Mouse (Mus musculus): ENCODE measurements around the gene Klc3. TPM values are rescaled to one million over a fixed set of nuclear protein-coding genes. Genes with fewer than 3 reads are reported as not detected.
A peak's percentile ranks its signal among the peaks of the same experiment; 100 is the strongest.

The Klc3 gene
- polyA plus RNA-seq, 1 experiment = 2.3 TPM

DNA sequence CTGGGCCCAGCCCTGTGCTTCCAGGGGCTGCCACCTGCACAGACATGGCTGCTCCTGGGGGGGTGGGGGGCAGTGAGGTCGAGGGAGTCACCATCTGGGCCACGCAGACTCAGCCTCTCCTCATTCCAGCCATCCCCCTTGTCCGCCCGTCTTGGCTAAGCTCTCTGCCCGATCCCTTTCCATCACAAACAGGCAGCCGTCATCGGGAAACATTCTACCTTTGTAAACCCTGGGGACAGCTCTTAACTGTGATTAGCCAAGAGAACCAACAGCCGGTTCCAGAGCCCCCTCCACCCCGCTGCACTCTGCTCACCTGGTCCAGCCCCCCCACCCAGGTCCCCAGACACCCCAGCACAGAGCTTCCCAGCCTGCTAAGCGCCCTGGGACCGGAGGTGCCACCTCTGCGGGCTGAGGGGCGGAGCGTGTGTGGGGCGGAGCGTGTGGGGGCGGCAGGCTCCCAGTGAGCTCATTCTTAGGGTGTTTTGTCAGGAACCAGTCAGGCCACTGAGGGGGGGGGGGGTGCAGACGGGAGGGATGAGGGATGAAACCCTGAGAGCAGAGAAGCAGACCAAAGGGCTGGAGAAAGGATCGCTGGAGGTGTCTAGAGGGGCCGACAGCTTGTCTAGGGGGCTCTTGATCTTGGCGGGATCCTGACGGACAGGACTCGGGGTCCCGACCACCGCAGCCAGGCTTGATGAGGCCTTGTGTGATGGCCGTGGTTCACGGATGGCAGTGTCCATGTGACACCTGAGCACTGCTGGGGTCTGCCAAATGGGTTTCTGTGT lies 4.2 kb downstream of the Klc3 start:
- peak overlapping the region; percentile 16; the same call in 1 of the 2 replicates for H3K4me3 ChIP-seq (ENCODE audit: extremely low read depth, insufficient read depth, insufficient read length)
- peaks cover 13% of the 10 kb centered on the region for H3K4me1 ChIP-seq (ENCODE audit: control insufficient read depth, insufficient read depth, insufficient read length)
- peaks cover 7% of the 10 kb centered on the region for H3K36me3 ChIP-seq (ENCODE audit: control insufficient read depth, insufficient read depth, low read length)
- peak in 1 of 2 experiments; percentile 28 for DNase-seq (ENCODE audit: low read depth in 1 of 2, low spot score in 2 of 2)
- 12% methylated on average over 26 of the region's 27 CpGs for WGBS
- no peak overlapping the region for H3K27ac ChIP-seq (ENCODE audit: insufficient read depth, low read length)
- H3K27me3 ChIP-seq (ENCODE audit: control insufficient read depth, insufficient read depth, low read length) = peaks cover 8% of the 10 kb centered on the region
- TF ChIP-seq POLR2A (IDR thresholded peaks at IDR 0.05; ENCODE audit: low read depth, low read length) = no peak
- TF ChIP-seq CTCF (IDR thresholded peaks at IDR 0.05; ENCODE audit: extremely low read depth, insufficient read depth, insufficient read length, insufficient replicate concordance) = no peak

DNA sequence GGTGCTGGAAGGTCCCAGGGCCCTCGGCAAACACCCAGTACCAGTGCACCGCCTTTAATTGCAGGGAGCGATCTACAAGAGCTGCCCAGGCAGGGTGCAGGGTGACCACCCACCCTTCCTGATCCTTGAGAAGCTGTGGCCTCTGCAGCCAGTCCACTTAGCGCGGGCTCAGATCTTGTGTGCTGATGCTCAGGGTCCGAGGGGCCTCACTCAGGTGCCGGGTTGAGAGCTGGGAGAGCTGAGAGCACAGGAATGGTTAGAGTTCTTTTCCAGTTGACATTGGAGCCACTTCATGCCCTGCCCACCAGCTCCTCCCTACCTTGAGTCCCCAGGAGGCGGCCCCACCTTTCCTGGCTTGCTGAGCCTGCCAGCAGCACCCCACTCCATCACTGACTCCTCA lies 9.4 kb downstream of the Klc3 start:
- TF ChIP-seq POLR2A (IDR thresholded peaks at IDR 0.05; ENCODE audit: low read depth, low read length) (no peak), CTCF (IDR thresholded peaks at IDR 0.05; ENCODE audit: extremely low read depth, insufficient read depth, insufficient read length, insufficient replicate concordance) (no peak)
- DNase-seq (ENCODE audit: low read depth in 1 of 2, low spot score in 2 of 2) = no peak
- Histone ChIP-seq H3K27ac (ENCODE audit: insufficient read depth, low read length) (no peak overlapping the region), H3K4me1 (ENCODE audit: control insufficient read depth, insufficient read depth, insufficient read length) (no peaks in the 10 kb centered on the region), H3K36me3 (ENCODE audit: control insufficient read depth, insufficient read depth, low read length) (peaks cover 46% of the 10 kb centered on the region), H3K27me3 (ENCODE audit: control insufficient read depth, insufficient read depth, low read length) (no peaks in the 10 kb centered on the region), H3K4me3 (ENCODE audit: extremely low read depth, insufficient read depth, insufficient read length) (no peak overlapping the region)
- 91% methylated on average over 8 of the region's 8 CpGs for WGBS

DNA sequence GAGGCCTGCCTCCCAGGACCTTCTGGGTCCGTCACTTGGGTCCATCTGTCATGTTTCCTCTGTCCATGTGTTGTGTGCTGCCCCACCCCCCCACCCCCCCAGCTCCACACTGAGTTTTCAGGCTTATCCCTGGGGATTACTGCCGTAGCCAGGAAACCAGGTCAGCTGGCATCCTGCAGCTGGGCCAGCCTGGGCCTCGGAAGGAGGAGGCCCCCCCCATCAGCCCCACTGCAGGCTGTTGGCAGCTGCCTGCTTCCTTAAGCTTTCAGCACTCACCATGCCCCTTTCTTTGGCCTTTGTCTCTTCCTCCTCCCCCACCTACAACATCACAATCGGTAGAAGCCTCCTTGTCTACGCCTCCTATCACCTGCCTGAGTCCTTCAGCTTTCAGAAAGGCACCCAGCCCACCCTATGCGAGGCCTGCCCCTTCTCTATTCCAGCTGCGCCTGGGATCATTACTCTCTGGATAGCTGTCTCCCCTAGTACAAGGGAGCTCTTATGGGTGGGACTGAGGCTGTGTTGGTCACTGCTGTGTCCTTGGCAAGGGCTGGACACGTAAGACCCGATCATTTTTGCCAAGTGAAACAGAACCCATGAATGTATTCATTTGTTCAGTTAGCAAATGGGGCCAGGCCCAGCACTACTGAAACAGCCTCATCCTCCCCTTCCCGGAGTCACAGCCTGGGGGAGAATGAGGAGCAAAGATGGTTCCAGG lies 15.0 kb downstream of the Klc3 start:
- peaks cover 56% of the 10 kb centered on the region for H3K36me3 ChIP-seq (ENCODE audit: control insufficient read depth, insufficient read depth, low read length)

DNA sequence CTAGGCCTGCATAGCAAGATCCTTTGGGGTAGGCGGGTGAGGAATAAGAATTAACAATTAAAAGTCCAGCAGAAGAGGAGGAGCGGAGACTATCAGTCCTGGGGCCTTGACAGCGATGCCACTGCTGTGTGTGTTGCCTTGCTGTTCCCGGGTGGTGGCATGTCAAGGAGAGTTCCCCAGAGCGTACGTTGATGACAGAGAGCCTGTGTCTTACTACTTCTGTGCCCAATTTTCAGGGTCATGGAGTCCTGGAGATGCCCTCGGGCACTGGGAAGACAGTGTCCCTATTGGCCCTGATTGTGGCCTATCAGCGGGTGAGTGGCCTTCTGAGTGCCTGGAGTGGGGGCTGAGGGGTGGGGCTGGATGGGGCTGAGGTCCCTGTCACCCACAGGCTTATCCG lies 20.2 kb downstream of the Klc3 start:
- 94% methylated on average over 9 of the region's 9 CpGs for WGBS
- Histone ChIP-seq H3K27ac (ENCODE audit: insufficient read depth, low read length) (no peak overlapping the region), H3K4me1 (ENCODE audit: control insufficient read depth, insufficient read depth, insufficient read length) (no peaks in the 10 kb centered on the region), H3K27me3 (ENCODE audit: control insufficient read depth, insufficient read depth, low read length) (no peaks in the 10 kb centered on the region), H3K36me3 (ENCODE audit: control insufficient read depth, insufficient read depth, low read length) (peaks cover 21% of the 10 kb centered on the region), H3K4me3 (ENCODE audit: extremely low read depth, insufficient read depth, insufficient read length) (no peak overlapping the region)
- no peak for DNase-seq (ENCODE audit: low read depth in 1 of 2, low spot score in 2 of 2)
- TF ChIP-seq POLR2A (IDR thresholded peaks at IDR 0.05; ENCODE audit: low read depth, low read length) (no peak), CTCF (IDR thresholded peaks at IDR 0.05; ENCODE audit: extremely low read depth, insufficient read depth, insufficient read length, insufficient replicate concordance) (no peak)

More for the DNA sequence above, 15.0 kb downstream of the Klc3 start:
- Histone ChIP-seq H3K27ac (ENCODE audit: insufficient read depth, low read length) (no peak overlapping the region), H3K4me3 (ENCODE audit: extremely low read depth, insufficient read depth, insufficient read length) (no peak overlapping the region), H3K4me1 (ENCODE audit: control insufficient read depth, insufficient read depth, insufficient read length) (no peaks in the 10 kb centered on the region), H3K27me3 (ENCODE audit: control insufficient read depth, insufficient read depth, low read length) (no peaks in the 10 kb centered on the region)
- TF ChIP-seq CTCF (IDR thresholded peaks at IDR 0.05; ENCODE audit: extremely low read depth, insufficient read depth, insufficient read length, insufficient replicate concordance) = no peak
- TF ChIP-seq POLR2A (IDR thresholded peaks at IDR 0.05; ENCODE audit: low read depth, low read length) = no peak
- WGBS = 77% methylated on average over 10 of the region's 10 CpGs
- DNase-seq (ENCODE audit: low read depth in 1 of 2, low spot score in 2 of 2) = no peak

DNA sequence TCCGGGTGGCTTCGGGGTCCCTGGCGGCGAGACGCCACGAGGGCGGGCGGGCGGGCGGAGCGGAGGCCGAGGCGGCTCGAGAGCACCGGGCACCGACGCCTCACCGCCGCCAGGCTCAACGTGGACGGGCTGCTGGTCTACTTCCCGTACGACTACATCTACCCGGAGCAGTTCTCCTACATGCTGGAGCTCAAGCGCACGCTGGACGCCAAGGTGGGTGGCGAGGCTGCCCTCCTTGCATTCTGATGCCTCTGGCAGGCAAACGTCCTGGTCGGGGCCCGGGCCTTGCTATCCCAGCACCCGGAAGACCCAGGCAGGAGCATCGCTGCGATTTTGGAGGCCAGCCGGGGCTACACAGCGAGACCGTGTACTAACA lies 21.8 kb downstream of the Klc3 start:
- Histone ChIP-seq H3K27me3 (ENCODE audit: control insufficient read depth, insufficient read depth, low read length) (no peaks in the 10 kb centered on the region), H3K36me3 (ENCODE audit: control insufficient read depth, insufficient read depth, low read length) (peaks cover 11% of the 10 kb centered on the region), H3K4me3 (ENCODE audit: extremely low read depth, insufficient read depth, insufficient read length) (peak overlapping the region; percentile 92), H3K27ac (ENCODE audit: insufficient read depth, low read length) (no peak overlapping the region), H3K4me1 (ENCODE audit: control insufficient read depth, insufficient read depth, insufficient read length) (no peaks in the 10 kb centered on the region)
- DNase-seq (ENCODE audit: low read depth in 1 of 2, low spot score in 2 of 2) = peak in 1 of 2 experiments; percentile 23
- 1% methylated on average over 35 of the region's 37 CpGs for WGBS
- 0 out of 2 replicates have a peak, but pooled peaks have one; percentile 2 for TF ChIP-seq CTCF (IDR thresholded peaks at IDR 0.05; ENCODE audit: extremely low read depth, insufficient read depth, insufficient read length, insufficient replicate concordance)
- TF ChIP-seq POLR2A (IDR thresholded peaks at IDR 0.05; ENCODE audit: low read depth, low read length) = peak; percentile 6; the same call in 1 of the 2 replicates

DNA sequence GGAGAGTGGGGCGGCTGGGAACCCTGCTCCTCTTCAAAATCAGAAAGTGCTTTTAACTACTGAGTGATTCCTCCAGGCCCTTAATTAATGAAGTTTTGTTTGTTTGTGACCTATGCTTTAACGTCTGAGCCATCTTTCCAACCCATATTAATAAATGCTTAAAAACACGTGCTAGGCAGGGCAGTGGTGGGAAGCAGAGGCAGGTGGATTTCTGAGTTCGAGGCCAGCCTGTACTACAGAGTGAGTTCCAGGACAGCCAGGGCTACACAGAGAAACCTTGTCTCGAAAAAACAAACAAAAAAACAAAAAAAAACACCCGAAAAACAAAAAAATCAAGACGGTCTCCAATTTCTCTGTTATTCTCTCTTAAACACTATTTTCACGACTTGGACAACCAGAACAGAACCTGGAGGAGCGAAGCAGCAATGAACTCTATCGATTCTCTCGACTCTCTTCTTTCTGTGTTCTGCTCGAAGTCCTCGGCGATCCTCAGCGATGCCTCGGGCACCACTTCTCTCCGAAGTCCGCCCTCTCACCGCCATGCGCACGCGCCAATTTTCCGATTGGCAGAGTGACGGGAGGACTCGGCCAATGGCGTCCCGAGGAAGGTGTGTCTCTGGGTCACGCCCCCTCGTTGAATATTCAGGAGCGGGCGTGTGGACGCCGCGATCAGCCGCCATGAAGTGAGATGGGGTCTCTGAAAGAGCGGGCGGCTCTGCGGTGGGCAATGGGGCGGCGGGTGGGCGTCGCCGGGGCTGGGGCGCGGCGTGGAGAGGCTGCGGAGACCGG lies 22.3 kb downstream of the Klc3 start, which contains the start of gene Ercc2:
Ercc2 (plus strand) TSS at position 634 of the 789 bp plus-strand sequence.
- Histone ChIP-seq H3K27ac (ENCODE audit: insufficient read depth, low read length) (no peak within 1 kb of the TSS), H3K4me3 (ENCODE audit: extremely low read depth, insufficient read depth, insufficient read length) (peak within 1 kb of the TSS; percentile 92), H3K27me3 (ENCODE audit: control insufficient read depth, insufficient read depth, low read length) (no peaks in the 10 kb centered on the region), H3K36me3 (ENCODE audit: control insufficient read depth, insufficient read depth, low read length) (peaks cover 7% of the 10 kb centered on the region), H3K4me1 (ENCODE audit: control insufficient read depth, insufficient read depth, insufficient read length) (no peaks in the 10 kb centered on the region)
- DNase-seq (ENCODE audit: low read depth in 1 of 2, low spot score in 2 of 2) = peak; percentile 97 to 99
- WGBS = 6% methylated on average over 46 of the region's 48 CpGs
- no peak for TF ChIP-seq POLR2A (IDR thresholded peaks at IDR 0.05; ENCODE audit: low read depth, low read length)
- no peak for TF ChIP-seq CTCF (IDR thresholded peaks at IDR 0.05; ENCODE audit: extremely low read depth, insufficient read depth, insufficient read length, insufficient replicate concordance)
